Mouse (Mus musculus) spleen, adult 2 months (tissue): Measurements from ENCODE around the gene Cdc42se2.
A peak's percentile ranks its signal among the peaks of the same experiment; 100 is the strongest.

ENCODE experiments used
- CTCF ChIP-seq: fragments of 200-500 bp; IDR thresholded peaks from 2 replicates; pipeline ENCODE4 v1.5.1; 2011; ENCODE audit warnings: mild to moderate bottlenecking, inconsistent platforms; ENCODE audit not compliant: insufficient read depth, insufficient read length, insufficient replicate concordance; ENCODE audit errors: extremely low read depth
- POLR2A ChIP-seq: fragments of 200-500 bp; IDR thresholded peaks from 2 replicates; pipeline ENCODE4 v1.6.1; 2011; ENCODE audit warnings: low read depth, low read length, inconsistent platforms

DNA sequence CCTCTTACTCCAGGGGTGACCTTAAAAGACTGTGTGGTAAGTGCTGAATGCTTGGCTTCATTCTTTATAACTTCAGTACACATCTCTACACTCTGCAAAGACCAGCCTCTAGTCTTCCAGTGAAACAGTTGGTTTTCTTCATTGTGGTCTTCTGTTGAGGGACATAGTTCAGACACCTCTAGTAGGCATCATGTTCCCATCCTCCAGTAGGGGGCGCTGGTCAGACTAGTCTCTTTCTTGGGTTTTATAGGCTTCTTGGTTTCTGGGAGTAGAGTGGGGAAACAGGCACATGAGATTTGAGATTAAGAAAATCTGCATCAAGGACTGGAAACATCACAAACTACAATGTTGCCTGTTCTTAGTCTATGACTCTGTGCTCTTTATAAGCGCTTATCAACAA lies 47.1 kb upstream of the Cdc42se2 start:
- no peak for TF ChIP-seq POLR2A
- TF ChIP-seq CTCF: 0 out of 2 replicates have a peak, but pooled peaks have one; percentile 17
